Comparison of ENCODE assay signal across 46 mouse cellular contexts in genomic region chr19:12649511-12649910, GRCm38 (mm10). TPM values are rescaled to one million over a fixed set of nuclear protein-coding genes. Genes with fewer than 3 reads are reported as not detected.
"Had no signal": no experiment of that assay in that cellular context is flagged by ENCODE, and none has a peak within 500 bp of the region (broad histone marks: within the 10 kb centered on the region; RNA-seq: fewer than 3 reads in every experiment).

No protein-coding gene starts in this region.

- DNase-seq: left cerebral cortex, postnatal 4 days; liver; liver, embryonic 13.5 days; liver, postnatal 0 days; lung, adult 18-20 months; lung, adult 2 months; lung, embryonic 14.5 days; lung, postnatal 10 days; lung, postnatal 14 days; lung, postnatal 36 days; lung, postnatal 4 days; midbrain, embryonic 14.5 days had no signal

RNA-seq across cellular contexts. Expression of gene Glyat, which starts 16.4 kb away (rescaled TPM):
- total RNA-seq: left cerebral cortex, postnatal 10 days; left cerebral cortex, postnatal 14 days; left cerebral cortex, postnatal 25 days; left cerebral cortex, postnatal 36 days; left cerebral cortex, postnatal 4 days; megakaryocyte progenitor cell, adult 5-6 weeks; megakaryocyte, adult 5-6 weeks; megakaryocyte-erythroid progenitor cell, adult 5-6 weeks; midbrain, postnatal 0 days; monocyte, adult 5-6 weeks had no signal
- polyA plus RNA-seq: limb, embryonic 10.5 days; limb, embryonic 11.5 days; limb, embryonic 12.5 days; limb, embryonic 13.5 days; limb, embryonic 15.5 days; liver, embryonic 11.5 days; liver, embryonic 12.5 days; lung, adult 2 months; lung, embryonic 14.5 days; lung, embryonic 15.5 days; lung, embryonic 16.5 days; lung, postnatal 0 days; macrophage; midbrain, embryonic 10.5 days; midbrain, embryonic 11.5 days; midbrain, embryonic 12.5 days; midbrain, embryonic 13.5 days; midbrain, embryonic 14.5 days; midbrain, embryonic 15.5 days; midbrain, embryonic 16.5 days; midbrain, postnatal 0 days; myocyte; neural tube, embryonic 11.5 days; neural tube, embryonic 12.5 days had no signal

RNA-seq across cellular contexts. Expression of gene Olfr1442, which starts 20.7 kb away (rescaled TPM):
- total RNA-seq: left cerebral cortex, postnatal 10 days; left cerebral cortex, postnatal 14 days; left cerebral cortex, postnatal 25 days; left cerebral cortex, postnatal 36 days; left cerebral cortex, postnatal 4 days; megakaryocyte progenitor cell, adult 5-6 weeks; megakaryocyte, adult 5-6 weeks; megakaryocyte-erythroid progenitor cell, adult 5-6 weeks; midbrain, postnatal 0 days; monocyte, adult 5-6 weeks had no signal
- polyA plus RNA-seq: limb, embryonic 10.5 days; limb, embryonic 11.5 days; limb, embryonic 12.5 days; limb, embryonic 13.5 days; limb, embryonic 14.5 days; limb, embryonic 15.5 days; liver, adult 2 months; liver, embryonic 11.5 days; liver, embryonic 12.5 days; liver, embryonic 13.5 days; liver, embryonic 14.5 days; liver, embryonic 15.5 days; liver, embryonic 16.5 days; liver, postnatal 0 days; lung, adult 2 months; lung, embryonic 14.5 days; lung, embryonic 15.5 days; lung, embryonic 16.5 days; lung, postnatal 0 days; macrophage; midbrain, embryonic 10.5 days; midbrain, embryonic 11.5 days; midbrain, embryonic 12.5 days; midbrain, embryonic 13.5 days; midbrain, embryonic 14.5 days; midbrain, embryonic 15.5 days; midbrain, embryonic 16.5 days; midbrain, postnatal 0 days; myocyte; neural tube, embryonic 11.5 days; neural tube, embryonic 12.5 days had no signal

RNA-seq across cellular contexts. Expression of gene Olfr1443, which starts 28.4 kb away (rescaled TPM):
- total RNA-seq: left cerebral cortex, postnatal 10 days; left cerebral cortex, postnatal 14 days; left cerebral cortex, postnatal 25 days; left cerebral cortex, postnatal 36 days; left cerebral cortex, postnatal 4 days; megakaryocyte progenitor cell, adult 5-6 weeks; megakaryocyte, adult 5-6 weeks; megakaryocyte-erythroid progenitor cell, adult 5-6 weeks; midbrain, postnatal 0 days; monocyte, adult 5-6 weeks had no signal
- polyA plus RNA-seq: limb, embryonic 10.5 days; limb, embryonic 11.5 days; limb, embryonic 12.5 days; limb, embryonic 13.5 days; limb, embryonic 14.5 days; limb, embryonic 15.5 days; liver, embryonic 11.5 days; liver, embryonic 12.5 days; liver, embryonic 13.5 days; liver, embryonic 14.5 days; liver, embryonic 15.5 days; liver, embryonic 16.5 days; liver, postnatal 0 days; lung, adult 2 months; lung, embryonic 14.5 days; lung, embryonic 15.5 days; lung, embryonic 16.5 days; lung, postnatal 0 days; macrophage; midbrain, embryonic 10.5 days; midbrain, embryonic 11.5 days; midbrain, embryonic 12.5 days; midbrain, embryonic 13.5 days; midbrain, embryonic 14.5 days; midbrain, embryonic 15.5 days; midbrain, embryonic 16.5 days; midbrain, postnatal 0 days; myocyte; neural tube, embryonic 11.5 days; neural tube, embryonic 12.5 days had no signal

RNA-seq across cellular contexts. Expression of gene Keg1, which starts 46.1 kb away (rescaled TPM):
- total RNA-seq: left cerebral cortex, postnatal 10 days; left cerebral cortex, postnatal 14 days; left cerebral cortex, postnatal 25 days; left cerebral cortex, postnatal 36 days; left cerebral cortex, postnatal 4 days; megakaryocyte progenitor cell, adult 5-6 weeks; megakaryocyte, adult 5-6 weeks; megakaryocyte-erythroid progenitor cell, adult 5-6 weeks; midbrain, postnatal 0 days; monocyte, adult 5-6 weeks had no signal
- polyA plus RNA-seq: limb, embryonic 10.5 days; limb, embryonic 11.5 days; limb, embryonic 12.5 days; limb, embryonic 13.5 days; limb, embryonic 14.5 days; limb, embryonic 15.5 days; lung, embryonic 14.5 days; lung, embryonic 16.5 days; lung, postnatal 0 days; macrophage; midbrain, embryonic 10.5 days; midbrain, embryonic 11.5 days; midbrain, embryonic 12.5 days; midbrain, embryonic 13.5 days; midbrain, embryonic 14.5 days; midbrain, embryonic 15.5 days; midbrain, embryonic 16.5 days; midbrain, postnatal 0 days; myocyte; neural tube, embryonic 11.5 days; neural tube, embryonic 12.5 days had no signal

RNA-seq across cellular contexts. Expression of gene Gm4952, which starts 49.7 kb away (rescaled TPM):
- total RNA-seq: left cerebral cortex, postnatal 10 days; left cerebral cortex, postnatal 36 days; megakaryocyte progenitor cell, adult 5-6 weeks; megakaryocyte, adult 5-6 weeks; megakaryocyte-erythroid progenitor cell, adult 5-6 weeks; monocyte, adult 5-6 weeks had no signal
- polyA plus RNA-seq: limb, embryonic 10.5 days; limb, embryonic 11.5 days; limb, embryonic 12.5 days; limb, embryonic 15.5 days; lung, adult 2 months; lung, embryonic 14.5 days; lung, postnatal 0 days; macrophage; midbrain, embryonic 10.5 days; midbrain, embryonic 11.5 days; midbrain, embryonic 12.5 days; midbrain, embryonic 13.5 days; midbrain, embryonic 16.5 days; myocyte; neural tube, embryonic 11.5 days; neural tube, embryonic 12.5 days had no signal
